Mouse (Mus musculus) midbrain, embryonic 11.5 days (tissue): Measurements from ENCODE around the gene 4930539E08Rik. TPM values are rescaled to one million over a fixed set of nuclear protein-coding genes. Genes with fewer than 3 reads are reported as not detected.

Experiments used
- ATAC-seq: fragments of 200-750 bp; cut with Nextera tagmentation; 2 replicates; pipeline ENCODE4 v1.8.0; 2017; ENCODE audit warnings: moderate TSS enrichment, moderate library complexity; ENCODE audit not compliant: low FRiP score
- DNase-seq: peaks from one replicate; pipeline ENCODE4 v3.0.0; 2015; ENCODE audit warnings: low spot score; ENCODE audit errors: missing footprints
- H3K27ac ChIP-seq: fragments of 300-500 bp; sonication (generic); 2 replicates; pipeline ENCODE4 v1.5.1; 2014; ENCODE audit warnings: low read depth, low read length
- H3K27me3 ChIP-seq: fragments of 300-500 bp; sonication (generic); 2 replicates; pipeline ENCODE4 v1.6.1; 2014; ENCODE audit warnings: mild to moderate bottlenecking, low read length, moderate library complexity, mixed read lengths; ENCODE audit not compliant: control insufficient read depth, insufficient read depth
- H3K36me3 ChIP-seq: fragments of 300-500 bp; sonication (generic); 2 replicates; pipeline ENCODE4 v1.6.1; 2014; ENCODE audit warnings: mild to moderate bottlenecking, low read length, moderate library complexity, mixed read lengths; ENCODE audit not compliant: control insufficient read depth, insufficient read depth
- H3K4me1 ChIP-seq: fragments of 300-500 bp; sonication (generic); 2 replicates; pipeline ENCODE4 v1.6.1; 2014; ENCODE audit warnings: low read length; ENCODE audit not compliant: control insufficient read depth, insufficient read depth
- H3K4me2 ChIP-seq: fragments of 300-500 bp; sonication (generic); 2 replicates; pipeline ENCODE4 v1.6.1; 2014; ENCODE audit warnings: mild to moderate bottlenecking, moderate library complexity
- H3K4me3 ChIP-seq: fragments of 300-500 bp; sonication (generic); 2 replicates; pipeline ENCODE4 v1.5.1; 2014; ENCODE audit warnings: low read depth, low read length
- H3K9ac ChIP-seq: fragments of 300-500 bp; sonication (generic); 2 replicates; pipeline ENCODE4 v1.6.1; 2014; ENCODE audit warnings: low read length
- H3K9me3 ChIP-seq: fragments of 300-500 bp; sonication (generic); 2 replicates; pipeline ENCODE4 v1.6.1; 2016; ENCODE audit warnings: low read length; ENCODE audit not compliant: control insufficient read depth
- WGBS: fragments of 180-500 bp; shearing (Covaris S2); extraction: QIAGEN DNeasy Blood & Tissue Kit; methylation state at CpG from one replicate; pipeline ENCODE4 v1.1.7; 2014; 5-methylcytosine and 5-hydroxymethylcytosine counted together
- polyA plus RNA-seq: library from polyadenylated mRNA; unstranded; fragments of >200 nt; fragmentation: Nextera tagmentation; extraction: Ambion mirVana; gene quantifications from 2 replicates; pipeline ENCODE4 v1.2.1, GENCODE M21; 2014

4930539E08Rik gene
- polyA plus RNA-seq, 1 experiment from 2014 or later: not detected

DNA sequence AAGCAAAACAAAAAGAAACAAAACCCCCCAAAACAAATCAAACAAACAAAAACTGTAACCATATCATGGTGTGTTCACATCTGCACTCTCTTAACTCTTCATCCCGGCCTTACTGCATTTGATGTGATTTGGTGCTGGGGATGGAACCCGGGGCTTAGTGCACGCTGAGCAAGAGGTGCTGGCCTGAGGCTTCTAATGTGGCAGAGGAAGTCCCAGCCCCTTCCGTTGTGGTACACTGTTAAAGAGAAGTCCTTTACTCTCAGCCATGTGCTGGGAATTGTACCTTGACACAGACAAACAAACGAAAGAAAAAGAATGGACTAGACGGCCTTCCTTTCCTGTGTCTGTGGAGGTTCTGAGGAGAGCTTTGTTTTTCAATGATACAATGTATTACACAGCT lies 7.0 kb upstream of the 4930539E08Rik start:
- DNase-seq: peak; percentile 80
- no peaks in the 10 kb centered on the region for H3K27me3 ChIP-seq
- H3K4me2 ChIP-seq: no peak overlapping the region
- H3K9me3 ChIP-seq: no peaks in the 10 kb centered on the region
- no peak overlapping the region for H3K9ac ChIP-seq
- 79% methylated on average over 6 of the region's 6 CpGs for WGBS
- no peaks in the 10 kb centered on the region for H3K4me1 ChIP-seq
- H3K27ac ChIP-seq: no peak overlapping the region
- no peak overlapping the region for H3K4me3 ChIP-seq
- H3K36me3 ChIP-seq: no peaks in the 10 kb centered on the region
- ATAC-seq: no peak

DNA sequence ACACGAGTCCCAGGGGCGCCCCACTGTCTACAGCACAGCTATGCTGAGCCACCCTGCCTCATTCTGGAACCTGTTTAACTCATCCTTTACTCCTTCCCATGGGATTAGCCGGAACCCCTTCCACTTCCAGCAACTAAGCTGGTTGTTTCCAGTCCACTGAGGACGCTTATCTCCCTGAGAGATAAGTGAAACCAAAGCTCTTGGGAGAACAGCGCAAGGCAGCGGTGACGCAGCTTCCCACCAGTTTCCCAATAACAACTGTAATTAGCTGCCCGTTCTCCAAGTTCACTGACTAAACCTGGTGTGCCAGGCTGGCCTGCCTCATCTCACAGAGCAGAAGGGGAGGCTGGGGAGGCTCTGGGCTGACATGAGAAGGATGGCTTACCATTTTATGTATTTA lies 6.0 kb upstream of the 4930539E08Rik start:
- Histone ChIP-seq H3K27me3 (no peaks in the 10 kb centered on the region), H3K9ac (no peak overlapping the region), H3K27ac (no peak overlapping the region), H3K4me3 (no peak overlapping the region), H3K36me3 (no peaks in the 10 kb centered on the region), H3K9me3 (no peaks in the 10 kb centered on the region), H3K4me2 (no peak overlapping the region), H3K4me1 (no peaks in the 10 kb centered on the region)
- no peak for DNase-seq
- ATAC-seq: no peak
- WGBS: 69% methylated on average over 8 of the region's 8 CpGs

DNA sequence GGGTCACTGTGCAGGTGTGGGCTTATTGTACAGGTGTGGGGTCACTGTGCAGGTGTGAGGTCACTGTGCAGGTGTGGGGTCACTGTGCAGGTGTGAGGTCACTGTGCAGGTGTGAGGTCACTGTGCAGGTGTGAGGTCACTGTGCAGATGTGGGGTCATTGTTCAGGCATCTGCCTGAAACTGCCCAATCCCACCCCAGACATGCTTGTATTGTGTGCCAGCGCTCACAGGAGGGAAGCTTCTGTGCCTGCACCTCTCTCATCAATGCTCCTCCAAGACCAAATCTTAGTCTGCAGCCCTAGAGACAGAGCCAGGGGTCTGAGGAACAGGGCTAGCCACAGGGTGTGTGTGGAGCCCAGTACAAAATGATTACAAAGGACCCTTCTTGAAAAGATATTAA lies 1.4 kb upstream of the 4930539E08Rik start:
- Histone ChIP-seq H3K27me3 (no peaks in the 10 kb centered on the region), H3K27ac (no peak overlapping the region), H3K4me2 (no peak overlapping the region), H3K36me3 (no peaks in the 10 kb centered on the region), H3K9me3 (no peaks in the 10 kb centered on the region), H3K4me1 (no peaks in the 10 kb centered on the region), H3K4me3 (no peak overlapping the region), H3K9ac (no peak overlapping the region)
- 100% methylated on average over 1 of the region's 1 CpGs for WGBS
- DNase-seq (no peak), ATAC-seq (no peak)

DNA sequence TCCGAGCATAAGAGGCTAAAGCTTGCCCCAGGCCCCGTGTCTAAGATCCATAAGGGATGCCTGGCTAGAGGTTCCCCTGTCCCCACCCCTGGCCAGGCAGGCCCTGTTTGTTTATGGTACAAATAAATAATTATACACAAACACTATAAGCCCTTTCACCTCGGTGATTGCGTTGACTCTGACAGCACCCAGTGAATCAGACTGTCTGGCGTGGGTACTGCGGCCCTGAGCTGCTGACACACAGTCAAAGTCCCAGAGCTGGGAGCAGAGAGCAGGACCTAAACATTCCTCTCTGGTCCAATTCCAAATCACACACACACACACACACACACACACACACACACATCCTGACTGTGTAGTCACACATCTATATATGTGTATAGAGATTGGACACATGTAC lies 1.2 kb downstream of the 4930539E08Rik start:
- H3K4me1 ChIP-seq: peaks cover 4% of the 10 kb centered on the region
- ATAC-seq (no peak), DNase-seq (no peak)
- no peak overlapping the region for H3K4me2 ChIP-seq
- no peaks in the 10 kb centered on the region for H3K36me3 ChIP-seq
- WGBS: 88% methylated on average over 6 of the region's 6 CpGs
- no peak overlapping the region for H3K27ac ChIP-seq
- H3K27me3 ChIP-seq: peaks cover 3% of the 10 kb centered on the region; the same call in 1 of the 2 replicates
- H3K4me3 ChIP-seq: no peak overlapping the region
- H3K9ac ChIP-seq: no peak overlapping the region
- H3K9me3 ChIP-seq: no peaks in the 10 kb centered on the region

DNA sequence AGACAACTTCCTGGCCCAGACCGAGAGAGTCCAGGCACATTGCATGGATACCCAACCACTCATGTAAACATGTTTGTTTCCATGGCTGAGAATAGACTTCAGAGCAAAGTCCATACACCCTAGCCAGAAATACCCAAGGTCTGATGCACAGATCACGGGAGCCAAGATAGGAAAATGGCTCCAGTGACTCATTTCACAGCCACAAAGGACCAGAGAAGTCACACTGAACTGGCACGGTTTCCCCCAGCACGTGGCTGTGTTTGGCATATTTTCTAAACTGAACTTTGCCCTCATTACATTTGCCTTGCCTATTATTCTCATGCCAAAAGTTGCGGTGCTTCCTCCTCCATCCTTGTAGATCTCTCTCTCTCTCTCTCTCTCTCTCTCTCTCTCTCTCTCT lies 1.9 kb downstream of the 4930539E08Rik start:
- Histone ChIP-seq H3K27ac (no peak overlapping the region), H3K4me3 (no peak overlapping the region), H3K4me2 (no peak overlapping the region), H3K27me3 (peaks cover 3% of the 10 kb centered on the region; the same call in 1 of the 2 replicates), H3K36me3 (no peaks in the 10 kb centered on the region), H3K9ac (no peak overlapping the region), H3K4me1 (peaks cover 4% of the 10 kb centered on the region), H3K9me3 (no peaks in the 10 kb centered on the region)
- ATAC-seq (no peak), DNase-seq (no peak)
- WGBS: 90% methylated on average over 5 of the region's 5 CpGs

DNA sequence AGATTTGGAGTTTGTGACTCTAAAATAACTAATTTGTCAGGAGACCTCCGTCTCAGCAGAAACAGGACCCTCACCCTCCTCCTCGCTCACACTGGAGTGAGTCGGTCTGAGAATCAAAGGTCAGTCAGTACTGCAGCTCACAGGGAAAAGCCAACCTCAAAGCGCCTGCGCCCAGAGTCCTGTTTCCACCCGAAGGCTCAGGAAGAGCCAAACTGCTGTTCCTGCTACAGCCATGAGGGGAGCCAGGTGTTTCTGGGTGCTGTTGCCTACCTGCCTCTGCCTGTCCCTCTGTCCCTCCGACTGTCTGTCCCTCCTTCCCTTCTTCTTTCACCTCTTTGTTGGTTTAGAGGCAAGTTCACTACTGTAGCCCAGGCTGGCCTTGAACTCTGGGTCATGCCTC lies 5.0 kb downstream of the 4930539E08Rik start:
- Histone ChIP-seq H3K27me3 (peaks cover 3% of the 10 kb centered on the region; the same call in 1 of the 2 replicates), H3K9me3 (no peaks in the 10 kb centered on the region), H3K27ac (no peak overlapping the region), H3K36me3 (no peaks in the 10 kb centered on the region), H3K4me1 (peaks cover 6% of the 10 kb centered on the region), H3K9ac (no peak overlapping the region), H3K4me2 (no peak overlapping the region), H3K4me3 (no peak overlapping the region)
- DNase-seq (no peak), ATAC-seq (no peak)
- WGBS: 29% methylated on average over 7 of the region's 7 CpGs

DNA sequence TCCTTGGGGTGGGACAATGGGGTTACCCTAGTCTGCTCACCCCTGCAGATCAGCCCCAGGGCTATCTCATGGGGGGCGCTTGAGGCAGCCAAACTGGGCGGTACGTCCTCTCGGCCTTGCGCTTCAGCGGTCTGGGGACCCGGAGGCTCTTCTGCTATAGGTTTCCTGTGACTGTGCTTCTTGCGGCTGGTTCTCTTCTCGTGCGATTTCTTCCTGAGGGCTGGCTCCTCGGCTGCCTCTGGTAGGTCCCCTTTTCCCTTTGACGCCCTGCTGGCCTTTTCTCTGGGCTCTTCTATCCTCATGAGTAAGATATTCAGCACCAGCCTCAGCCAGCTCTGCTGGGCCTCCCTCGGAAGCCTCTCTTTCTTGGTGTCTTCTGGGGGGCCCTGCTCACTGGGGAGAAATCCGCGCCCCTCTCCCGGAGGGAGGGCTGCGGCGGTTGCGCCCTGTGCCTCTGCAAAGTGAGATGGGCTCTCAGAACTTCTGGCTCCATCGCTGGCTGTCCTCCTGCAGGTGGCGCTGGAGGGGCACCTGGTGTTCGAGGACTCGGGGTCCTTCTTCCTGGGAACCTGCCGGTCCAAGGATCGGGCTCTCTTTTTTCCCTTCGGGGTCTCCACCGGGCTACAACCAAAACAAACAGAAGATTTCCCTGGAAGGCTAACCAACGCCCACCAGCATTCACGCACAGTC lies 5.7 kb downstream of the 4930539E08Rik start:
- Histone ChIP-seq H3K4me2 (peak overlapping the region; percentile 41), H3K27me3 (peaks cover 3% of the 10 kb centered on the region; the same call in 1 of the 2 replicates), H3K27ac (no peak overlapping the region), H3K9ac (peak overlapping the region; percentile 54), H3K9me3 (no peaks in the 10 kb centered on the region), H3K36me3 (no peaks in the 10 kb centered on the region), H3K4me3 (peak overlapping the region; percentile 15; the same call in 1 of the 2 replicates), H3K4me1 (peaks cover 12% of the 10 kb centered on the region)
- WGBS: 4% methylated on average over 29 of the region's 29 CpGs
- DNase-seq (peak; percentile 93), ATAC-seq (no peak)

DNA sequence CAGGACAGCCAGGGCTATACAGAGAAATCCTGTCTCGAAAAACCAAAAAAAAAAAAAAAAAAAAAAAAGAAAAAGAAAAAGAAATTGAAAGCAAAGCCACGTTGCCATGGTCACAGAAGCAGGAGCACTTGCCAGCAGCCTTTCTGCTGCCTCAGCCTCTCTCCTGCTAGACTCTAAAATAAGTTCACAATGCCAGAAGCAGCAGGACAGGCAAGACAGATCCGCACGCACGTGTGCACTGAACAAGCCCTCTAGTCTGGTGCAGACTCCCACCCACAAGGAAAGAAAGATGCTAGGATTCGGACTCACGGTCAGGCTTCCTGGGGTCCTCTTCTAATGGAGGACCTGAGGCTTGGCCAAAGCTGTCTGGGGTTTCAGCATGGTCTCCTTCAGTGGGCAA lies 7.2 kb downstream of the 4930539E08Rik start:
- Histone ChIP-seq H3K4me3 (no peak overlapping the region), H3K4me2 (no peak overlapping the region), H3K27me3 (peaks cover 3% of the 10 kb centered on the region; the same call in 1 of the 2 replicates), H3K27ac (no peak overlapping the region), H3K4me1 (peaks cover 12% of the 10 kb centered on the region), H3K9me3 (no peaks in the 10 kb centered on the region), H3K36me3 (no peaks in the 10 kb centered on the region), H3K9ac (no peak overlapping the region)
- 81% methylated on average over 6 of the region's 7 CpGs for WGBS
- ATAC-seq (no peak), DNase-seq (no peak)

DNA sequence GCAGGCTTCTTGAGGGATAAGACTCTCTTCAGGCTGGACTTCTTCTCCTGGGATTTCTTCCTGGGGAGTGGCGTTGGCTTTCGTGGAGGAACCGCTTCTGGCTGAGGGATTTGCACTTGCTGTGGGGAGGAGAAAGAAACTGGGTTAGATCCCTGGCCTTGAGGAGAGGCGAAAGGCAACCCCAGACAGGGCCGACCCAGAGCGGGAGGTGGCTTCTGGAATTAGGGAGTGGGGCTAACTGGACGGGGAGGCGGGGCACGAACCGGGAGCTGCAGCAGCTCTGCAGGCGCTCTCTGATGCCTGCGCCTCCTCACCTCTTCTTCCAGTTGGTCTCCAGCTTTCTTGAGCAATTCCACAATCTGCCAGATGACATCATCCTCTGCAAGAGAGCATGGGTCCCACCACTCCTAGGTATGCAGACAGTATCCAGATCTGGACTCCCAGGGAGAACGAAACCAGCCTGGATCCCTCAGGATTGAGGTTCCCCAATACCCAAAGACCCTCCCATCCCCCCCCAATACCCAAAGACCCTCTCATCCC lies 9.7 kb downstream of the 4930539E08Rik start:
- Histone ChIP-seq H3K9ac (0 out of 2 replicates have a peak overlapping the region, but pooled peaks have one; percentile 17), H3K36me3 (no peaks in the 10 kb centered on the region), H3K27ac (no peak overlapping the region), H3K4me3 (no peak overlapping the region), H3K27me3 (peaks cover 2% of the 10 kb centered on the region; the same call in 1 of the 2 replicates), H3K4me2 (no peak overlapping the region), H3K4me1 (peaks cover 12% of the 10 kb centered on the region), H3K9me3 (no peaks in the 10 kb centered on the region)
- DNase-seq: no peak
- WGBS: 68% methylated on average over 13 of the region's 13 CpGs
- ATAC-seq: no peak
